Mouse (Mus musculus): ENCODE results near the gene Selenot. TPM values are rescaled to one million over a fixed set of nuclear protein-coding genes. Genes with fewer than 3 reads are reported as not detected.
"Not testable (repeated sequence)": the region's sequence is repeated elsewhere in the genome, so short reads cannot be mapped to it uniquely, and the experiment has no call there.

The Selenot gene
- total RNA-seq (2021): 100 to 1,000 TPM; 141 to 145 TPM
- long read RNA-seq, experiment 1, partial matches to known transcripts: 0 of 13 reads
- long read RNA-seq, experiment 1, other reads (novel, unspliced or antisense): 9 of 13 reads
- long read RNA-seq, experiment 2, transcript Selenot-201 (6 exons, 3,157 nt): major isoform, 6 of 20 reads
- long read RNA-seq, experiment 2, partial matches to known transcripts: 2 of 20 reads
- long read RNA-seq, experiment 2, other reads (novel, unspliced or antisense): 12 of 20 reads

DNA sequence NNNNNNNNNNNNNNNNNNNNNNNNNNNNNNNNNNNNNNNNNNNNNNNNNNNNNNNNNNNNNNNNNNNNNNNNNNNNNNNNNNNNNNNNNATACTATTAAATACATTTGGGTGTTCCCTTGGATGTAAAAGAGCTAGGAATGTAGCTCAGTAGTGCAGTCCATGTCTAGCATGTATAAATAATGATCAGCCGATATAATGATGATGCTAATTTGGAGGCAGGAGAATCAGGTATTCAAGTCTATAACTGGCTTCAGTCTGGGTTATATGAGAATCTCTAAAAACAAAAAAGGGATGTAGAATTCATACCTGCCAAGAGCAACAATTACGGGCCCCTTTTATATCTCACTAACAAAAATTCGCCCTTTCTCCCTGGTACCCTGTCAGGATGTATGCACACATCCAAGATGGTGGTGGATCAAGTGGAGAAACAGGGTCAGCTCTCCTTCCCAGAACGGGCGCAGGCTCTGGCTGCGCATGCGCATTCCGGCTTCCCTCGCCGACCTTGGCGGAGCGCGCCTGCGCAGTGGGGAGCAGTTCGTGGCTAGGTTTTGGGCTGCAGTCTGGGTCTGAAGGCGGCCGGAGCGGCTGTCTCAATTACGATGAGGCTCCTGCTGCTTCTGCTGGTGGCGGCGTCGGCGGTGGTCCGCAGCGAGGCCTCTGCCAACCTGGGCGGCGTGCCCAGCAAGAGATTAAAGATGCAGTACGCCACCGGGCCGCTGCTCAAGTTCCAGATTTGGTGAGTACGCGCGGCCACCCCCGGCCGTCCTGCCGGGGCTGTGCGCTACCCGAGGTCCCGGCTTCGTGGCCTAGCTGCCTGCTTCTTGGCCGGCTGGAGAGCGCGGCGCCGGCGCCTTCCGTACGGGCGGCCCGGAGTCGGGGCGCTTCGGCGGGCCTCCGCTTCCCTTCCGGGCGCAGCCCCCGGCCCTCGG lies at the start of gene Selenot:
Gene Selenot, plus strand, starts transcription at position 500 of the 930 bp plus-strand sequence.
- DNase-seq (ENCODE audit: low spot score in 2 of 2): peak; percentile 95 to 98

DNA sequence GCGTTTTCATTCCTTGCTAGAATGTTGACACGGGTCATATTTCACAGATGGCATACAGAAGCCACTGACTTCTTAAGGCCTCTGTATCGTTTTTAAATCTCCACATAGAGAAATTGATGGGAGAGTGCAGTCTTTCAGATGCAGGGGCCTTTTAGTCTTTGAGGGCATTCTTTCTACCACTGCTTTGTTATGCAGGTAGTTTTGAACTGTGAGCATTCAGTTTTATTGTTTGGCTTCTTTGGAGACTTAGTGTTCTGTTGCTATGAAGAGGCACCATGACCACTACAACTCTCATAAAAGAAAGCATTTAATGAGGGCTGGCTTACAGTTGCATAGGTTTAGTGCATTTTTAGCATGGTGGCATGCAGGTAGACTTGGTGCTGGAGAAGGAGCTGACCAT lies 39.9 kb upstream of the Selenot start:
- DNase-seq (ENCODE audit: low spot score in 2 of 2): no peak

DNA sequence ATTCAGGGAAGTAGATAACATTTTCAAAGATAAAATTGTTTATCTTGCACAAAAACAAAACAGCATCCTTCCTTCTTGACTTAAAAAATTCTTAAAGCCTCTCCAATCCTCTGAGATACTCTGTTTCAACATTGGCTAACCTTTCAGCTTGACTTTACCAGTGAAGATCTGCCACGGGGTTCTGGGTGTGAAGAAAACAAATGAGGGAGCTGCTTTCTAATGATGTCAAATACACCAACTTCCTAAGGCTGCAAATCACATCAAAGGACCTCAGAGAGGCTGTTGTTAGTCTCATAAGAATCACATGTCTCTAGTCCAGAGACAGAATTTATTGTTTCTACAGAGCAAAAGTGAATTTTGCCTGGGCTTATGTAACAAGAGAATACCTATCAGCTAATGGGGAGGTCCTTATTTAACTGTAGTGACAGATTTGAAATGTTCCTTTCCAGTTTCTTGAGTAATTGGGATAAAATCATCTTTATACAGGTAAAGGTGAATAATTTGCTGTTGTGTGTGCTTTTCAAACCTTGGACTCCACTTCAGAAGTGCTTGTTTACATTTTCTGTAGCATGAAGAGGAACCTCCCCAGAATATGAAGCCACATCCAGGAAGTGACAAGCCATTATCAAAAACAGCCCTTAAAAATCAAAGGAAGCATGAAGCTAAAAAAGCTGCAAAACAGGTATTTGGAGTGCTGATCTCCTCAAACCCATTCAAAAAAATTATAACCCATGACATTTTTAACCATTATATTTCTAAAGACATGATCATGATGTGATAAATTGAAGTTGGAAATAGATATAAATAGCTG lies 24.2 kb upstream of the Selenot start:
- DNase-seq (ENCODE audit: low spot score in 2 of 2): no peak

DNA sequence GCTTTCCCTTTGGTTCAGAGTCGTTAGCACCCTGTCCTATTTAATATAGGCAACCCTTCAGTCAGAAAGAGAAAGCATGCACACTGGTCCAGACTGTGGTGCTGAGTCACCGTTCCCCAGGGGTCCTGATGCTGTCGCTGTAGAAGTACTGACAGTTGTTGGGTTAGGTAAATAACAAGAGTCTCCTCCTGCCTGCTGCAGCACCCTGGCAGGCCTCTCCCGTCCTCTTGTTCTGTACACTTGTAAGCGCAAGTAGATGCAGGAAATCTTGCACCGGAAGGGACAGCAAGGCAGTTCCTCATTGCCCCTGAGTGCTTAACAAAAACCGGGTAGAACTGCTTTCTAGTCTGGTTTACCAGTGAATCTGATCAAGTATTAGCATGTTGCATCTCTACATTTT lies 19.8 kb upstream of the Selenot start:
- DNase-seq (ENCODE audit: low spot score in 2 of 2): no peak

DNA sequence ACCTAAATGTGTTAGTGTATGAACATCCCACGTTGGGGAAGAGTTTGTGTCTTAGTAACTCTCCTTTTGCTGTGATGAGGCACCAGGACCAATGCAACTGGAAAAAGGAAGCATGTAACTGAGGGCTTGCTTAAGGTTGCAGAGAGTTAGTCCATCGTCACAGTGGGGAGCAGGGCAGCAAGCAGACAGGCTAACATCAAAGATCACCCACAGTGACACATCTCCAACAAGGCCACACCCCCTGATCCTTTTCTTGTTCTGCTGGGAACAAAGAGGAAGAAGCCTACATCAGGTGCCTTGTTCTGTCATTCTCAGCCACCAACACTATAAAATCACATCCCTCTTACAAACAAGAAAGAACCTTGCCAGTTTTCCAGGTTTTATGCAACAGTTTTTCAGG lies 16.5 kb upstream of the Selenot start:
- DNase-seq (ENCODE audit: low spot score in 2 of 2): no peak

DNA sequence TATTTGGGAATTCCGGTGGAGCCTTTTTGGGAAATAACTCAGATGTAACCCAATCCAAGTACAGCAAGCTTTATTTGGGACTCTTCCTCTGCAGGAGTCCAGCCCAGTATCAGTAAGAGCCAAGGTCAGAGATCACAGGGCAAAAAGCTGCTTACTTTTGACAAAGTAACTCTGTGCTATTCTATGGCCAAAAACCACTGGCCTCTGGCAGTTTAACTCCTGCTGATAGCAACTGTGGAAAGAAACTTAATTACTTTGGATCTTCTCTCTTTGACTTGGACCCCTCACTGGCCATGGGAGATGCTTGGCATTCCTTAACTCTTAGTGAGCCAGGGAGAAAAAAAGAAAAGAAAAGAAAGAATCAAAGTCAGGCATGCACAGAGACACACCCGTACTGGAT lies 15.0 kb upstream of the Selenot start:
- no peak for DNase-seq (ENCODE audit: low spot score in 2 of 2)

DNA sequence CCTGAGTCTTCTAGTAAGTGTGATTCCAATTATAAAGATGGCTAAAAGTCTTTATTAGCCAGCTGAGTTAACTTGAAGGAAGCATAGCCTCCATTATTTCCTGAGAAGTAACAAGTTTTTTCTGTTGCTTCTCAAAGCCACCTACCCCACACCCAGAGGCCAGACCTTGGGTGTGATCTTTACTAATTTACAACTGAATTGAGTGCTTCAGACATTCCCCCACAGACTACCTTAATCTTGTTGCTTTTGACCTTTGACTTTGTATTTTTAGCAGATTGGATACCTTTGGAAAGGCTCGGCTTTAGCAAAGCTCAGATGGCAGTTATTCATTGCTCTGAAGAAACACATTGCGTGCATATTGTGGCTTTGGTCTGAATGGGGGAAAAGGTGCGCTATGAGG lies 5.6 kb upstream of the Selenot start:
- DNase-seq (ENCODE audit: low spot score in 2 of 2): no peak

DNA sequence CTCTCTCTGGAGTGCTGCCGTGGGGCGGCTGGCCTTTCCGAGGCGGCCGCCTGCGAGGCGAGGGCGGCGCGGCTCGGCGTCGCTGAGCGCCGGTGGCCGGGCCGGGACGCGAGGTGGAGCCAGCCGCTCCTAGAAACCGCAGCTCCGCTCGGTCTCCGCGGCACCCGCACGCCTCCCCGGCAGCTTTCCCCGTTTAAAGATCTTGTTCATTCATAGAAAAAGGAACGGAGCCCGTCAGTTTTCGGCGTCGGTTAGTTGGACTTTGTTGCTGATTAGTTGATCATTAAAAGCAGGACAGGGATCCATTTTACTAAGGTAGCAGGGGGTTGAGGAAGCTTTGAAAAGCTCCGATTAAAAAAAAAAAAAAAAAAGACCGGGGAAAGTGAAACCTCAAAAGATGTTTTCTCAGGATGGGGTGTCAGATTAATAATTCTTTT lies 649 bp downstream of the Selenot start:
- DNase-seq (ENCODE audit: low spot score in 2 of 2): peak; percentile 46 to 47

DNA sequence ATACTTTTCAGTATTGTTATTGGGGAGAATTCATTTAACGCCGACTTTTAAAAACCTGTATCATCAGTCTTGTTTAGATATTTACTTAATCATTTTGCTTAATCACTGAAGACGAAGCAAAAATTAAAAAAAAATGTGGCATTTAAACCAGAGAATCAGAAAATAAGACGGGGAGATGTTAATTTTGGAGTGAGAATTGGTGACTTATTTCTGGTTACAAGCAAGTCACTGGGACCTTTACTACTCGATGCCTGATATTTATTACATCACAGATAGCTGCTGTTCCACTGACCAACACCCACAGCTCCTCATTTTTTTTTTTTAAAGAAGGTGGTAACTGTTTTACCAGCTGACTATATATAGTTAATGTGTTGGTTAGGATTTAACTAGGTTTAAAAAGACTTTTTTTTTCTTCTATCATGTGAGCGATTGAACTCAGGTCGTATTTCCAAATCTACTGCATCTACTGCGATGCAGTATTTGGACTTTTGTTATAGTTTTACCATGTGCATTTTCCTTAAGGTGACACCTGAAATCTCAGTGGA lies 1.1 kb downstream of the Selenot start:
- no peak for DNase-seq (ENCODE audit: low spot score in 2 of 2)

DNA sequence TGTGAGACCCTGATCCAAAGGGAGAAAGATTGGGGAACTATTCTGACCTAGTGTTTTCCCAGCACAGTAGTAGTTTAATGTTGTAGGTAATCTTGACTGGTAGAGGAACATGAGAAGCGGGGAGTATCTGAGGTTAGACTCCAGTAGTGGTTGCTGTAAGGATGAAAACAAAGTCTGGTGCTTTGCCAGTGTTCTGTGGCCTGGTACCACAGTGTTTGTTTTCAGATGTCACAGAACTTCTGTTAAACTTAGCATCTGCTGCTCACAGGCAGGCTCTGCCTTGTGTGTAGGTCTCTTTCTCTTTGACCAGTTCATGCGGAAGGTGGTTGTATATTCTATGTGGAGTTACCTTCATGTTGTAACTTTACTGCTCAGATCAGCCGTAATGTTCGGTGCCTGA lies 5.1 kb downstream of the Selenot start:
- no peak for DNase-seq (ENCODE audit: low spot score in 2 of 2)

DNA sequence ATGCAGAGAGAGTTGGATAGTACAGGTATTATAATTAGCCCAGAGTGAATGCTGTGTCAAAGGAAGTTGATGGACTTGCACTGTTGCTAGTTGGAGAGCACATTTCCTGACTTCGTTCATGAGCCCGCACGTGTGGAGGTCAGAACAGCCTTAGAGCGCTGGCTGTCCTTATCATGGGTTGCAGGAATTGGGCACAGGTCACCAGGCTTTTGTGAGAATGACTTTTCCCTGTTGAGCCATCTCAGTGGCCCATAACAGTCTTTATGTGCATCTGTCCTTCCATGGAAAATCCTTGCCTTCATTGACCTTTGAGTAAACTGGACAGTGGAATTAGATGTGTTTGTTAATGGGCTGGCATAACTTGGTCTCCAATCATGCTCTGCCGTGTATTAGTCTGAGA lies 5.9 kb downstream of the Selenot start:
- DNase-seq (ENCODE audit: low spot score in 2 of 2): no peak

DNA sequence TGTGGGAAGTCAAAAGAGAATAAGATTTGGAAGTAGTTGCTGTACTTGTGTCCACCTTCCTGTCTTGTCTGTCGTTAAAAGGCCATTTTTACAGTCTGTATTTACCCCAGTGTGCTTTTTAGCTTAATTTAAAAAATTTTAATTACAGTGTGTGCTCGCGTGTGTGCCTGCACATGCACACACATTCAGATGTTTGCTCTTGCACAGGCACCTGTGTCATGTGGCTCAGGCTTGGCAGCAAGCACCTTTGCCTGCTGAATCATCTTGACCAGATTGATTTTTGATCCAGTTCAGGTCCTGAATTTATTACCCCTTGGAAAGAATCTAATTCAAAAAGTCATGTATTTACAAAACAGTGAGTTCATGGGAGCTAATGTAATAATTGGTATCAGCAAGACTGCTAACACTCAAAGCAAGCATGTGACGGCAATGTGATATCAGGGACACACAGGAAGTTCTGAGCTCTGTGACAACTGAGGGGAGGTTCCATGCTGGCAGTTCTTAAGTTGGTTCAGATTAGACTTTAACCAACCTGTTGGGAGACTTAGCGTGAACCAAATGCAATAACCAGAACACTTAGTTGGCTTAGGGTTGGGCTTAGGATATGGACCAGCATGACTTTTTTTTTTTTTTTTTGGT lies 6.5 kb downstream of the Selenot start:
- no peak for DNase-seq (ENCODE audit: low spot score in 2 of 2)

DNA sequence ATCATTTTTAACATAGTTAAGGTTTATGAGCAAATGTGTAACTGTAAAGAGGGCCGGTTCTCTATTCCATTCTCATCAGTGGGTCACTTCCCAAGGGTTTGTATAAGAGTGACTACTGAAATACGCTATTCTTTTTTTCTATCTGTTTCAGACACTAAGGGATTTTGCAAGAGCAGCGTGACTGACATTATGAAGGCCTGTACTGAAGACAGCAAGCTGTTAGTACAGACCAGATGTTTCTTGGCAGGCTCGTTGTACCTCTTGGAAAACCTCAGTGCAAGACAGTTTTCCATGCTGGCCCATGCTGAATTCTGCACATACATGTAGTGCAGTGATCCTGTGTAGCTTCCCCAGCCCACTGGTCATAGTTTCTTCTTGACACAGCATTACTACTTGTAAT lies 14.1 kb downstream of the Selenot start:
- DNase-seq (ENCODE audit: low spot score in 2 of 2): not testable (repeated sequence)

DNA sequence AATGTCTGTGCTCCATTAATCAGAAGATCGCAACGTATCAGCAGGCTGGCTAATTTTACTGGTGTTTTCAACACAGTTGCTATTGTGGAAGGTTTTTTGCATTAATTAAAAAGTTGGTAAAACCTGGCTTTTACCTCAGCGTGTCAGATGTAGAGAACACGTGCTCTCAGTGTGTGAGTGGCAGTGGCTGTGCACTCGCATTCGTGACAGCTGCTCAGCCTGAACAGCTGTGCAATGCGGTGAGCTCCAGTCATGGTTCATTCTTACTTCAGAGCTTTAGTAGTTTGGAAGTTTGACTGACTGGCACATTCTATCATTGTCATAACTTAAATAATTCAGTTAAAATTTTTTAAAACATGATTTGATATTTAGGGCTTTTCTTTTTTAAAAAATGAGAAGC lies 16.2 kb downstream of the Selenot start:
- DNase-seq (ENCODE audit: low spot score in 2 of 2): not testable (repeated sequence)

DNA sequence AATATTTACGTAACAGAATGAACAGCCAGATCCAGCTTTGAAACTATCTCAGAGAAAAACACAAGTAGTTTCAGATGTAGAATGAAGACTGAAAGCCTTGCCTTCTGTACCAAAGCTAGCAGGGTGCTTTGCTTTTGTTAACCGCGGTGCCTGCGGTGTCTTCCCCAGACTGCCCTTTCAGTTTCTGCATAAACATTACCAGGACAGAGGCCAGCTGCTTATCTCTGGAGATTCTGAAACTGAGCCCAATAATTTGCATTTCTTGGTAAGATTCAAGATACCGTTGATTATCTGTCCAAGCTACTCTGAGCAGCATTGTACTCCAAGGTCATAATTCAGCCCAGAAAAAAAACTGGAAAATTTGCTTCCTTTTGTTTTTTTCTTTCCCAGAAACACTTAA lies 17.2 kb downstream of the Selenot start:
- DNase-seq (ENCODE audit: low spot score in 2 of 2): no peak

DNA sequence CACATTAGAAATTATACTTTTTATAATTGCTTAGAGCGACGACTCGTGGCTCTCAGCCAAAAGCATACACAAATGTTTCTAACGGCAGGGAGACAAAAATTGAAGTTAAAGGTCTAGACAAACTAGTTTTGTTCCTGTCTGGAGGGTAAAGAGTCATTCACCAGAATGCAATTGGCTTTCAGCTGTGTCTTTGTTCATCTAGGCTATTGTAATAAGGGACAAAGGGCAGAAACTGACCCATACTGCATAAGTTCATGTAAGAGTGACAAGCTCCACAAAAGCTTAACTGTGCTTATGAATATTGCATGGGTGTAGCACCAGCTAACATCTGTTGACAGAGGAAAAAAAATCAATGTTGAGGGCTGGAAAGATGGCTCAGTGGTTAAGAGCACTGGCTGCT lies 32.1 kb downstream of the Selenot start:
- DNase-seq (ENCODE audit: low spot score in 2 of 2): no peak

DNA sequence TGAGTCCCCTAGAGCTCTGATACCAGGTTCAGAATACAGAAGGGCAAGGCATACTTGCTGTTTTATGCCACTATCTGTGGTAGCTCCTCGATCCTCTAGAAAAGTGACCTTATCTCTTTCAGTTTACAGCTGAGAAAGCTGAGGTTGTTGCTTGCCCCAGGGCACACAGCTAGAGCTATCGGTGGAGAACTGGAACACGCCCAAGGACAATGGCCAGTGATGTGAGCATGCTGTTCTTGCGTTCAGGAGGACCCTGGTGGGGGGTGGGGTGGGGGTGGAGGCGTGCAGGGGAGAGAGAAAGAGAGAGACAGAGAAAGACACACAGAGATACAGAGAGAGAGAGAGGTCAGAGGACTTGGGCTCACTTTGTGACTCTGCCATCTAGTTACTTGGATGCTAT lies 33.5 kb downstream of the Selenot start:
- no peak for DNase-seq (ENCODE audit: low spot score in 2 of 2)

DNA sequence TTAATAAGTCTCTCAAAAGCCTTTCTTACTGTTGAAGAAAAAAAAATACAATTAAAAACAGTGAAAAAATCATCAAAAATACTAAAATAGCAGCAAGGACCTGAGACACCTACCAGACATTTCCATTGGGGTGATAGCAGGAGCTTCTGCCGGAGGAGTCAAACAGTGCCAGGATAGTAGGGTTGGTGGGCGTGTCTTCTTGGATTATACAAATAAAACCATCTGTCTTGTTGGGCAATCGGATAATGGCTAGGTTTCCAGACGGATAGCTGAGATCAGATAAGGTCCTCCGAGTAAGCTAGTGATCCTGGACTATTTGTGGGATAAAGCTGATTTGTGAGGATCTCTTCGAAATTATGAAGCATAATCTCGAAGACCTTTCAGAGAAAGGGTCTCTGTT lies 44.6 kb downstream of the Selenot start:
- DNase-seq (ENCODE audit: low spot score in 2 of 2): no peak

DNA sequence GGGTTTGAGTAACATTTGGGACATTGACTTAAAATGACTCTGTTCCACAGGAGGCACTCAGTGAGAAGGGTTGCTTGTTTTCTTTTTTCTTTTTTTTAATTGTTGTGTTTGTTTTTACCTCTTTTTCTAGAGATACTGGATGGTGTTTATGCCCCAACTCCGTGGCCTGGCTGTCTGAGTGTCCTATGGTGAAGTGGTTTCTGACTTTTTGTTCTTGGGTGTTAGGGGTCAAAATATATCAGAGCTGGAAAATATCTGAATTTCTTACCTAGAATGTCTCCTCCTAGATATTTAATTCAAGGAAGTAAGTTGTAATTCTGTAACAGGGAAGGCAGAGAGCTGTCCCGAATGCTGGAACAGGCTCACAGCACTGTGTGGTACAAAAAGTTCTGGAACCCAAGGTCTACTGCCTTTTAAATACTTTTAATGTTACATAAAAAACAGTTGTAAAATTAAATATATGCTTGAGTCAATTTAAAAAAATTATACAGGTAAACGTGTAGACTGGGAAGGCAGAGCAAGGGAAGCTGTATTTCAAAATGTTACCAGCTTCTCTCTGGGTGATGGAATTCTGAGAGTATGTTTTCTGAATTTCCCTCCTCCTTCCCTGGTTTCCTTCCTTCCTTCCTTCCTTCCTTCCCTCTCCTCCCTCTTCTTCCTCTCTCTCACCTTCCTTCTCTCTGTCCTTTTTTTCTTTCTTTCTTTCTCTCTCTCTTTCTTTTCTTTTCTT lies 46.4 kb downstream of the Selenot start:
- DNase-seq (ENCODE audit: low spot score in 2 of 2): no peak

DNA sequence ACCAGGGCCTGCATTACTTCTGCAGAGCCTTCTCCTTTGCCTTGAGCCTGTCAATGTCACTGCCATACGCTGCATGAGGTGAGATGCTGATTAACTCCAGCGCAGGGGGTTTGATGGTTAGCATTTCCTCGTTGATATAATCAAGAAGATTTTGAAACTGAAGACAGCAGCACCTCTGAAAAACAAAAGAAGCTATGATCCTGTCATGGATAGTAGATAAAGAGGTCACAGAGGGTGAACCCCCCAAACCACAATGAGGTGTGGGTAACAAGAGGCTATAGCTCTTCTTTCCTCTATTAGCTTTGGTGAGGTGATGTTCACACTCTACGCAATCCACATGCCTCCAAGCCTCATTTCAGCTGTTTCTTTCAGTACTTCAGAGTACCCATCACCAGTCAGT lies 48.5 kb downstream of the Selenot start:
- DNase-seq (ENCODE audit: low spot score in 2 of 2): no peak
